Mouse (Mus musculus) ovary, adult 18-20 months (tissue): ENCODE data around the gene Atxn1.

Experiments
- DNase-seq: peaks from one replicate; pipeline ENCODE4 v3.0.0; 2022; ENCODE audit warnings: low spot score, mixed read lengths

The Atxn1 gene

GRCm38 (mm10) chr13:45828035-45828434, 136.8 kb downstream of the Atxn1 start:
- no peak for DNase-seq

GRCm38 (mm10) chr13:45827619-45828018, 137.2 kb downstream of the Atxn1 start:
- no peak for DNase-seq

- no peak for DNase-seq
Measured at GRCm38 (mm10) chr13:45827046-45827596, 137.7 kb downstream of the Atxn1 start.

GRCm38 (mm10) chr13:45822491-45822829, 142.3 kb downstream of the Atxn1 start:
- no peak for DNase-seq

- DNase-seq = no peak
Measured at GRCm38 (mm10) chr13:45821764-45822490, 142.9 kb downstream of the Atxn1 start.

GRCm38 (mm10) chr13:45820473-45821230, 144.2 kb downstream of the Atxn1 start:
- DNase-seq = no peak

- DNase-seq = no peak
Measured at GRCm38 (mm10) chr13:45816670-45817069, 148.1 kb downstream of the Atxn1 start.

DNA sequence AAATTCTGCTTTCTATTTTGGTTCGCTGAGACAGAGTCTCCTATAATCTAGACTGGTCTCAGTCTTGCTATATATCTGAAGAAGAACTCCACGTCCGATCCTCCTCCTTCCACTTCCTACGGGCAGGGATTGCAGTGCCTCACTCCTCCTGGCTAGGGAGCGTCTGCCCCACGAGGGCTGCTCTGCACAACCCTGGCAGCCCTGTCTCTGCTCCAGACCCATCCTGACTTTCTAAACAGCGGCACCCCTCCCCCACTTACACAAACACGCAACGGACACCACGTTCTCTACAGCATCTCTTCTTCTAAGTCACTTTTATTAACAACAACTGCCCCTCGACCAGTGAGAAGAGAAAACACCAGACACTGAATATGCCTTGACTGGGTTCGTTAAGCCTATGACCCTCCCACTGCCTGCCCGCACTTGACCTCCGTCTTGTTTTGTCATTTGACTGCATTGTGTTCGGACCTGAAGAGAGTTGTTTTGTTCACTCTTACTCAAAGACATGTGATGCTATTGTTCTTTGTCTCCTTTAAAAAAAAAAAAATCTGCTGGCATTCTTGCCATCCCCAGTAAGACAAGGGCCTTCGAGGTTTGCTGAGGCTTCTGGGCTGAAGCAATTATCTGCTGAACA, 154.9 kb downstream of the Atxn1 start:
- DNase-seq = no peak

- DNase-seq = no peak
Measured at GRCm38 (mm10) chr13:45807593-45808043, 157.2 kb downstream of the Atxn1 start.

GRCm38 (mm10) chr13:45806600-45807525, 157.9 kb downstream of the Atxn1 start:
- DNase-seq = no peak

GRCm38 (mm10) chr13:45805915-45806599, 158.8 kb downstream of the Atxn1 start:
- no peak for DNase-seq

DNA sequence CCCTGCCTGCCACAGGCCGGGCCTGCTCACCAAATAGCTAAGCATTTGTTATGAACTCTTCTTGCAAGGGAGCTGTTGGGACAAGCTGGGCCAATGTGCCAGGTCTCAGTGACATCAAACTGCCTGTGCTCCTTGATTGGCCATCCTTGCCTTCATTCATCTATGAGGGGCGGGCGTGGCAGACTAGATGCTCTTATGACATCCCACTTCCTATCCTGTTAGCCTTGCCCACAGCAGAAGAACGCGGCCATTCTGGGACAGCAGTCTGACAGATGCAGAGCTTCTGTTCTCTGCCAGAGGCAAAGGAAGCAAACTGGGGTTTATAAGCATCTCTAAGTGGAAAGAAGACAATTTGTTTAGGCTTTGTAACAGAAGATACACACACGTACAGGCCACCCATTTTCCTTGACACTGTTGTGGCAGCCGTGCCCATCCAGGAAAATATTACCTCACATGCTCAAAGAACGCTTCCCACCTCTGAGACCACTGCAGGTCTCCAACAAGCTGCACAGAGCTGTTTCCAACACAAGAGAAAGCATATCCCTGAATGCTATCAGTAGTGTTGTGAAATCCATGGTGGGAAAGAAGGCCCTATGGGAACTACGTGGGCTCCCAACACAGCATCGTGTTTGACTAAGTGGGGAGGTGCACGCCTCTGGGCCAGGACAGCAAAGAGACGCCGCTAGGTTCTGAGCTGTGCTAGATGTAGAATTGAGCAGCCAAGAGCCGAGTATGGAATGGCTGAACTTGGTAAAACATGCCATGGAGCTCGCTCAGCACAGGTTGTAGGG, 162.0 kb downstream of the Atxn1 start:
- no peak for DNase-seq

- DNase-seq = no peak
Measured at GRCm38 (mm10) chr13:45798248-45798647, 166.6 kb downstream of the Atxn1 start.

DNA sequence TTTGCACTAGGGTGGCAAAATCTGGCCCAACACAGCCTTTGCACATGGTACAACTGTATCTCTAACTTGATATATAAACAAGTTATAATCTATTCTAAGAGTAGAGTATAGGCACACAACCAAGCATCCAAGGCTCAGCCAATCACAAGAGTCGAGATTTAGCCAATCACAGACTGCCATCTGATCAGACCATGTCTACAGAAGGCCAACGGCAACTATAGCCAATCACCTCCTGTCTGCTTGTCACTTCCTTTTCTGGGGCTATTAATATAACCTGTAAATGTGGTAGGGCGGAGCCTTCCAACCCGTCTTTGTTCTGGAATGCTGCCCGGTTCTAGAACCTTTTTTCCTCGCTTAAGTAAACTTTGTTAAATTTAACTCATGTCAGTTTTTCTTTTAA, 167.1 kb downstream of the Atxn1 start:
- DNase-seq = no peak

DNA sequence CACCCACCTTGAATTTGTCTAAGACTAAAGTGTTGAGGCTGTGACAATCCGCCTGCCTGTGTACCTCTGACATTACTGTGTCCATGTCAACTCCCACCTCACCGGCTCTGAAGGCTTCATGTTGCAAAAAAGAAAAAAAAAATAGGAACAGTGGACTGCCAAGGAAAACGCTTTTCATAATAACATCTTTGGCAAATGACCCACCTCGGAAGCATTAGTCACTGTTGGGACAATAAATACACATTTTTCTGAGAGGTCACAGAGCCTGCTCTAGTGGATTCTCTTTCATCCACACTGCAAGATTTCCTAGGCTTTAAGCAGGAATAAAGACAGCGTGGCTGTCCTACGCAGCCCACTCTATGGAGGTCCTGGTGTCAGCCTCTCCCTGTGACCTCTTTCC, 168.5 kb downstream of the Atxn1 start:
- no peak for DNase-seq

DNA sequence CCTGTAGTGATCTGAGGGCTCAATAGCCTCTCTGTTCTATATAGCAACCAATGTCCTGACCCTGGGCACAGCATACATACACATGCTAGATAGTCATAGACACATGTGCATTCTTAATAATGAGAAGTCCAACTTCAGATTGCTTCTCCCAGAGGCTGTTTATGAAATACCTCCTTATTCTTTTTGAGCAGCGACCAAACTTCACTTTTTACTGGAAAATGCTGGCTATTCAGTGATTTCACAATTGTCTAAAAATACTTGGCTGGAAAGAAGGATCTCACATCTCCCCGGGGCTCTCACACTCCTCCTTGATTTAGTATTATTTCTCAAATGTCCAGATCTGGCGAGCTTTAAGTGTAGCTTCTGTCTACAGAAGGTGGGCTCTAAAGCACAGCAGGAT, 171.0 kb downstream of the Atxn1 start:
- no peak for DNase-seq

- DNase-seq = no peak
Measured at GRCm38 (mm10) chr13:45786409-45786808, 178.4 kb downstream of the Atxn1 start.

DNA sequence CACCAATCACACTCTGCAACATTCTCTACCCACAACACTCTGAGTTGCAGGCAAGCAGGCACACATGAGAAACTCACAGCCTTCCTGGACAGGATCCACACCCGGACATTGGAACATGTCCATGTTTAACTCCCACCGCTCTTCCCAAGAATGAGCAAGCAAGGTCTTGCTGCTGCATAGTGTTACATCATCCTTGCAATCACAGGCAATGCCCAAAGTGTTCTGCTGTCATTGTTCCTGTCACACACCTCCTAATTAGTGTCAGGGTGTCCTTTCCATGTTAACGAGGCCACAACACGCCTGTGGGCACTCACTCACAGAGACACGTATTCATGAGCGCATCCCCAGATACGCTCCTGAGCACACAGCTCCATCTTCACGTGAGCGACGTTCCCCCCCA, 181.1 kb downstream of the Atxn1 start:
- DNase-seq = no peak

DNA sequence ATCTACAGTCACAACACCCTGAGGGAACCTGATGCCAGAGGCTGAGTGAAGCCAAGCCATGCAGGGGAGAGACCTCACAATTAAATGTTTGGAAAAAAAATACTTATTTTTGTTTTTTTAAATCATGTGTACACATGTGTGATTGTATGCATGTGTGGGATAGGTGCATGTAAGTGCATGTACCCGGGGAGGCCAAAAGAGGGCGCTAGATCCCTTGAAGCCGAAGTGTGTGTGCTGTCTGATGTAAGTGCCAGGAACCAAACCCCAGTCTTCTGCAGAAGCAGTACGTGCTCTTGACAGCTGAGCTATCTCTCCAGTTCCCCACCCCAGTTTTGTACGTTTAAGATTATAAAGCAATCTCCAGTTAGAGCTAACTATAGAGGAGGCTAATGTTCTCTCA, 186.1 kb downstream of the Atxn1 start:
- no peak for DNase-seq

DNA sequence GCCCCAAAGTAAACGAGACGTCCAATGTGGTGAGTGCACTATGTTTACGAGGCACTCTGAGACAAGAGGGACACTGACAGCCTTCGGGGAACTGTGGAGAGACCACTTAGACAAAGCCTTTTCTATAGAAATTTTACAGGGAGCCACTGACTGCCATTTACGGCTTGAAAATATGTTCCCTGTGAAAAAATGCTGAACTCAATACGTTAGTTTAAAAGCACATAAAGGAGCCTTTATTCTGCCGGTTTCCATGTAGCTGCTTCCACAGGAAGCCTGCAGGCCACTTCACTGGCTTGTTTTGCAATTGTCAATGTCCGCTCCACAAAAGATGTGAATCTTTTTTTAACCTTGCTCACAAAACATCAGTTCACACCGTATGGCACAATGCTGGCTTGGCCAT, 186.6 kb downstream of the Atxn1 start:
- no peak for DNase-seq
